Mouse (Mus musculus) stomach, embryonic 16.5 days (tissue): ENCODE results near the gene Slc5a3. TPM values are rescaled to one million over a fixed set of nuclear protein-coding genes. Genes with fewer than 3 reads are reported as not detected.

ENCODE experiments used
- ATAC-seq: fragments of 200-750 bp; cut with Nextera tagmentation; 2 replicates; pipeline ENCODE4 v1.8.0; 2017; ENCODE audit warnings: moderate number of reproducible peaks, moderate TSS enrichment; ENCODE audit not compliant: insufficient read depth, low FRiP score
- H3K27ac ChIP-seq: fragments of 300-500 bp; sonication (generic); 2 replicates; pipeline ENCODE4 v1.5.1; 2014; ENCODE audit warnings: low read length
- H3K27me3 ChIP-seq: fragments of 300-500 bp; sonication (generic); 2 replicates; pipeline ENCODE4 v1.6.1; 2014; ENCODE audit warnings: low read length, control low read depth, mixed read lengths; ENCODE audit not compliant: control insufficient read depth, insufficient read depth
- H3K36me3 ChIP-seq: fragments of 300-500 bp; sonication (generic); 2 replicates; pipeline ENCODE4 v1.6.1; 2014; ENCODE audit warnings: low read length; ENCODE audit not compliant: control insufficient read depth, insufficient read depth
- H3K4me1 ChIP-seq: fragments of 300-500 bp; sonication (generic); 2 replicates; pipeline ENCODE4 v1.6.1; 2014; ENCODE audit warnings: low read length, control low read depth, mixed read lengths; ENCODE audit not compliant: control insufficient read depth, insufficient read depth
- H3K4me2 ChIP-seq: fragments of 300-500 bp; sonication (generic); 2 replicates; pipeline ENCODE4 v1.6.1; 2014; ENCODE audit warnings: low read depth, low read length, mixed read lengths
- H3K4me3 ChIP-seq: fragments of 300-500 bp; sonication (generic); replicated peaks from 2 replicates; pipeline ENCODE4 v1.5.1; 2014; ENCODE audit warnings: mild to moderate bottlenecking, low read length
- H3K9ac ChIP-seq: fragments of 300-500 bp; sonication (generic); 2 replicates; pipeline ENCODE4 v1.6.1; 2014; ENCODE audit warnings: low read length
- H3K9me3 ChIP-seq: fragments of 300-500 bp; sonication (generic); replicated peaks from 2 replicates; pipeline ENCODE4 v1.6.1; 2016; ENCODE audit warnings: low read length, control low read depth; ENCODE audit not compliant: control insufficient read depth
- WGBS: fragments of 180-500 bp; shearing (Covaris S2); extraction: QIAGEN DNeasy Blood & Tissue Kit; methylation state at CpG from one replicate; pipeline ENCODE4 v1.1.7; 2014; 5-methylcytosine and 5-hydroxymethylcytosine counted together
- polyA plus RNA-seq: library from polyadenylated mRNA; unstranded; fragments of >200 nt; fragmentation: Nextera tagmentation; extraction: Ambion mirVana; gene quantifications from 2 replicates; pipeline ENCODE4 v1.2.1, GENCODE M21; 2015

The Slc5a3 gene
- 4.9 and 5.1 TPM in 2 replicates for polyA plus RNA-seq

DNA sequence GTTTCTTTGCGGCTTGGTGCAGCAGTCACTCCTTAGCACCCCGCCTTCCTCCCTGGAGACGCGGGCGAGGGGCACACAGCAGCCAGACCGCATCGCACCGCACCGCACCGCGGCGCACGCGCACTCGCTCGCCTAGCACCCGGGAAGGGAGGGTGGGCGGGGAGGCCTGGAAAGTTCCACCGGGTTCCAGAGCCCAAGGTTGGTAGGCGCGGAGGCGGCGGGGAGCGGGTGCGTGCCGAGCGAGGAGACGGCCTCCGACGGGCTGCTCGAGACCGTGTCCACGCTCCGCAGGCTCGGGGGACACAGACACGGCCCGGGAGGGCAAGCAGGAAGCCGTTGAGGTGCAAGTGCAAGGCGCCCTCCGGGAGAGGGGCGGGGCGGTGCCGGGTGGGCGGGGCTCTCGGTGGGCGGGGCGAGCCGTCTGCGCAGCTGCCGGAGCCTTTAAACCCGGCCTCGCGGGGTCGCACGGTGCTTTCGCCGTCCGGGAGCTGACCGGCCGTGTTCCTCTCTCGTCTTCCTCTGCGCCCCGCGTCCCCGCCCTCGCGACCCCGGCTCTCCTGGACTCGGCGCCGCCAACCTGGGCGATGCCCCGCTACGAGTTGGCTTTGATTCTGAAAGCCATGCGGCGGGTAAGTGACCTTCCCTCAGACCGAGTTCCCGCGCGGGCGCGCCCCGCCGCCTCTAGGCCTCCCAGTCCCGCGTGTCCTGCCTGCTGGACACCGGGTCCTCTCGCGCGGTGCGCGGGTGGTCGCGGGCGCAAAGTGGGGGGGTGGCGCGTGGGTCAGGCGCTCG, at the start of gene Slc5a3, which contains the start of the genes Mrps6 and Gm49711:
Gene Slc5a3, plus strand, starts transcription at position 471 of the 792 bp plus-strand sequence.
Gene Mrps6, plus strand, starts transcription at position 419 of the 792 bp plus-strand sequence.
Gene Gm49711, plus strand, starts transcription at position 465 of the 792 bp plus-strand sequence.
- peak within 1 kb of the TSS; percentile 90 for H3K4me3 ChIP-seq
- WGBS = under 1% methylated on average over 84 of the region's 99 CpGs
- peak within 1 kb of the TSS; percentile 89 for H3K9ac ChIP-seq
- no peaks in the 10 kb centered on the region for H3K27me3 ChIP-seq
- peak within 1 kb of the TSS; percentile 86 for H3K27ac ChIP-seq
- ATAC-seq = peak; percentile 95
- H3K9me3 ChIP-seq = peaks cover 7% of the 10 kb centered on the region; the same call in 1 of the 2 replicates
- H3K4me1 ChIP-seq = peaks cover 10% of the 10 kb centered on the region
- peak within 1 kb of the TSS; percentile 94 for H3K4me2 ChIP-seq
- no peaks in the 10 kb centered on the region for H3K36me3 ChIP-seq

DNA sequence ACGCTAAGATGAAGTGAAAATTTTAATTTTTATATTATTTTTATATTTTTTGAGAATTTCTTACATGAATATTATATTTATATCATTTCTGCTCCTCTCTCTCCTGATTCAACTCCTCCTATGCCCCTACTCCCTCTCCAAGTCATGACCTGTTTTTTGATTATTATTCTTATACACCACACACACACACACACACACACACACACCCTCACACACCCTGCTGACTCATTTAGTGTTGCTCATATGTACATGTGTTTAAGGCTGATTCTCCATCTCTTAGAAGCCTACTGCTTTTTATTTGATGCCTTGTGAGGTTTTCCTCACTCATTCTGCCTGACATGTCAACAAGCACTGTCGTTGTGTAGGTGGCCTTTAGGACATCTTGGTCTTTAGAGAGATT, 48.5 kb upstream of the Slc5a3 start:
- no peak for ATAC-seq
- Histone ChIP-seq H3K27me3 (no peaks in the 10 kb centered on the region), H3K27ac (no peak overlapping the region), H3K4me2 (no peak overlapping the region), H3K36me3 (no peaks in the 10 kb centered on the region), H3K4me3 (no peak overlapping the region), H3K9me3 (no peaks in the 10 kb centered on the region), H3K4me1 (no peaks in the 10 kb centered on the region), H3K9ac (no peak overlapping the region)
- WGBS = 86% methylated on average over 2 of the region's 2 CpGs

DNA sequence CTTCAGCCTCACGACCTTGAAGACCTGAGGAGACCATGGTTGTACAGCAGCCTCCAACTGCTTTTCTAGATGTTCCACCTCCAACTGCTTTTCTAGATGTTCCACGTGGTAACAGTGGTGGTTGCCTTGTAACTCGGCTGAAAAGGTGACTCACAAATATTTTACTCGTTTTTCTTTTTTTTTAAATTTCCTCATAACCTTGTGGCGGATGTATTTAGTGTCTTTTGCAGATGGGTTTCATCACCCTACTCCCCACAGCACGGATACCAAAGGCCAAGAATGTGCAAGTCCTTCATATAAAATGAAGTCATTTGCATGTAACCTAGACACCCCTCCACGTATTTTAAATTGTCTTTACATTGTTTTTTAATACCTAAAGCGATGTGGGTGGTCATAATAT, 41.3 kb upstream of the Slc5a3 start:
- H3K4me3 ChIP-seq = no peak overlapping the region
- no peak overlapping the region for H3K27ac ChIP-seq
- no peaks in the 10 kb centered on the region for H3K36me3 ChIP-seq
- H3K9me3 ChIP-seq = no peaks in the 10 kb centered on the region
- H3K4me2 ChIP-seq = no peak overlapping the region
- no peak for ATAC-seq
- H3K9ac ChIP-seq = no peak overlapping the region
- peaks cover 3% of the 10 kb centered on the region; the same call in 1 of the 2 replicates for H3K4me1 ChIP-seq
- no peaks in the 10 kb centered on the region for H3K27me3 ChIP-seq
- WGBS = 72% methylated on average over 8 of the region's 8 CpGs

DNA sequence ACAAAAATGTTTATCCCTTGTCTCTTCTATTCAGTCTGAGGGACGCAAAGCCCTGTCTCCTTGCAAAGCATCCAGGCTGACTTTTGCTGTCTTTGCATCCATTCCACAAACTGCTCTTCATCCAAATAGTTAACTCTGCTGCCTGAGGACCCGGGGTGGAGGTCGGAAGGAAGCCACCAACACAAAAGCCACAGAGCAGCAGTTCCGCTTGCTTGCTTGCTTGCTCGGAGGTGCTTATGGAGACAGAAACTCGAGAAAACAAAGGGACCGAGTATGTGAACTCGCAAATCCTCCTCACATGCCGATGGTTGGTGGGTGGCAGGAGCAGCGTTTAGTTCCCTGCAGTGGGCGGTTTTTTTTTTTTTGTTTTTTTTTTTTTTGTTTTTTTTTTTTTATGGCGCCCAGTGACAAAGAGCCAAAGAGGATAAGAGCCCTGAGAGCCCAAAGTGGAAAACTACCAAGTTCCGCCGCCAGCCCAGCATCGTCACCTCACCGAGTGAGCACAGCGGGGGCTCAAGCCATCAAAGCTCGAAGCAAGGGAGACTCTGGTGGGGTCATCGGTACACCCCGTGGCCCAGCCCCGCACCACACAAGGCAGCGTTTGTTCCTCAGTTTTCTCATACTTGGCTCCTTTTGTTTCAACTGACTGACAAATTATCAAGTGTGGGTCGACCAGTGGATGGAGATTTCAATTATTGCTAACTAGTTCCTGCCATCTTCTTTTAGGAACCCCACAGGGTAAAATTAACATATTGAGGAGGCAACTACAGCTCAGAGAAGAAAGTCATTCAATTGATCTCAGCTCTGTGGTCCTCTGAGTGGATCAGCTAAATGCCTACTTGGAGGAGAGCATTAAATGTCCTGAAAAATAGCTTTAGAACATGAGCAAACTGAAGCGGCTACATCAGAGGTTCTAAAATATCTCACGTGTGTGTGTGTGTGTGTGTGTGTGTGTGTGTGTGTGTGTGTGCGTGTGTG, 38.7 kb upstream of the Slc5a3 start:
- Histone ChIP-seq H3K36me3 (no peaks in the 10 kb centered on the region), H3K9me3 (no peaks in the 10 kb centered on the region), H3K27me3 (no peaks in the 10 kb centered on the region), H3K9ac (peak overlapping the region; percentile 61), H3K27ac (0 out of 2 replicates have a peak overlapping the region, but pooled peaks have one; percentile 4), H3K4me1 (peaks cover 3% of the 10 kb centered on the region; the same call in 1 of the 2 replicates), H3K4me2 (peak overlapping the region; percentile 58), H3K4me3 (peak overlapping the region; percentile 31)
- no peak for ATAC-seq
- WGBS = 13% methylated on average over 26 of the region's 26 CpGs

DNA sequence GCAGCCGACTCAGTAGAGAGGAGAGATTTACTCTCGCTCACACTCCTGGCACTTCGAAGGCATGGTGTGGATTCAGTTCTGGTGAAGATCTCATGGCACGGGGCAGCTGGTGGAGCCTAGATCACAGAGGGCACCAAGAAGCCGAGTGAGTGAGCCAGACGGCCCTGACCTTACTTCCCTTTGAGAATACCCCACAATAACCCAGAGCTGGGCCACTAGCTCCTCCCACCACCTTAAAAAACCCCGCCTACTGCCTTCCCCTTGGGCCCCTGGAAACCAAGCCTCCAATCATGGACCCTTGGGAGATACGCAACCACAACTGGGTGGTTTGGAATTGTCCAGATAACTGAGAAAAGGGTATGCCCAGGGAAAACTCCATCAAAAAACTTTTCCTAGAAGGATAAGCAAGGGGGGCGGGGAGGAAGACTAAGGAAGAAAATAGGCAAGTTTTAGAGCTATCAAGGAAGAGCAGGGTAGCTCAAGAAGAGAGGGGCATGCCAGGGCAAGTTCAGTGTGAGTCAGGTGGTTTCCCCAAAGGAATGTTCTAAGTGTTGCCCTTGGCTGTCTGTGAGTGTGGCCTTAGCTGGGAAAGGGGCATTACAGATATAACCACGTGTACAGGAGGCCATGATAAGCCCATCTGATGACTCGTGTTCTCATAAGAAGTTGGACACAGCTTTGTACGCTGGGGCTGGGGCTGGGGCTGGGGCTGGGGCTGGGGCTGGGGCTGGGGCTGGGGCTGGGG, 36.3 kb upstream of the Slc5a3 start:
- no peak overlapping the region for H3K27ac ChIP-seq
- peaks cover 3% of the 10 kb centered on the region; the same call in 1 of the 2 replicates for H3K4me1 ChIP-seq
- H3K9ac ChIP-seq = no peak overlapping the region
- H3K4me2 ChIP-seq = no peak overlapping the region
- no peak overlapping the region for H3K4me3 ChIP-seq
- H3K27me3 ChIP-seq = no peaks in the 10 kb centered on the region
- ATAC-seq = no peak
- no peaks in the 10 kb centered on the region for H3K36me3 ChIP-seq
- WGBS = 77% methylated on average over 12 of the region's 12 CpGs
- H3K9me3 ChIP-seq = no peaks in the 10 kb centered on the region

DNA sequence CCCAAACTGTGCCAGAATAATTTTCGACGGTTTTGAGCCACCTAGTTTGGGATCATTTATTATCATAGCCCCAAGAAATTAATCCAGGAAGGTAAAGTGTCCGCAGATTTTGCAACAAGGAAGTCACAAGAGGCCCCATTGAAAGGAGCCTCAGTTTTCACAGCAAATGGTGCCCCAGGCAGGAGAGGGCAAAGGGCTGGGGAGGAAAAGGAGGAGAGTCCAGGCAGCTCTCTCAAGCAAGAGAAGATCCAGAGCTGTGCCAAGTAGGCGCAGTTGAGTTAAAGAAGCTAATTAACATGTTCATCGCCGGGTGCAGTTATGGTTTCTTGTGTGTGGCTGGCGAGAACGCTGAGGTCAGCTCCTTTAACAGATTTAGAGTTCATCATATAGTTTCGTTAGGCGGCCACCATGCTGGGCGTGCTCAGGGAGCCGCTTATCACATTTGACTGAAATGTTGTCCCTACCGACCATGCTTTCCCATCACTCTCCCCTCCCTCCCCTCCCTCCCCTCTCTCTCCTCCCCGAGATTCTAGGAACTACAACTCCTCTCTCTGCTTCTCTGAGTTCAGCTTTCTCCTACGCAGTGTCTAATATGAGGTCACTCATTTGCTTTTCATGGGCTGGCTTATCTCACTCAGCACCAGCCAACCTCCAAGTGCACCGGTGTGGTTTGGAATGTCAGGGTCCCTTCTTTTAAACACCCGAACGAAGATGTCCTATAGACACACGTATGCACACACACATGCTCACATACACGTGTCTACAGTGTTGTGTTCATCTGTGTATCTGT, 35.4 kb upstream of the Slc5a3 start:
- Histone ChIP-seq H3K9ac (no peak overlapping the region), H3K27ac (no peak overlapping the region), H3K27me3 (no peaks in the 10 kb centered on the region), H3K4me1 (peaks cover 3% of the 10 kb centered on the region; the same call in 1 of the 2 replicates), H3K4me3 (no peak overlapping the region), H3K4me2 (no peak overlapping the region), H3K36me3 (no peaks in the 10 kb centered on the region), H3K9me3 (no peaks in the 10 kb centered on the region)
- ATAC-seq = no peak
- WGBS = 53% methylated on average over 20 of the region's 20 CpGs

DNA sequence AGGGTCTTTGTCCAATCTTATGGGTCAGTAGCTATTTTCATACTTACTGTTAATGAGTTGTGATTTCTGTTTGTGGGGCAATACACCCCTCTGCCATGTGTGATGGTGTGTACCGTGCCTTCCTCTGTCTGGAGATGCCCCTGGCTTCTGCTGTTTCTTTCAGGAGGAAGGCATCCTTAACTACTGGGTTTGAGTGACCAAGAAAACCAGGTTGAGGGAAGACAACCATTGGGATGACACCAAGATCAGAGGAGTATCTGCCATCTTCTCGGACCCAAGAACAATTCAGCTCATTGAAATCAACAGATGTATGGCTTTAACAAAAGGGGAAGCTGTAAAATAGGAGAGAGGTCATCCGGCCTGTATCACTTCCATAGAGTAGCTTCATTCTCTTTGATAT, 24.8 kb upstream of the Slc5a3 start:
- Histone ChIP-seq H3K4me2 (no peak overlapping the region), H3K4me1 (no peaks in the 10 kb centered on the region), H3K9ac (no peak overlapping the region), H3K4me3 (no peak overlapping the region), H3K36me3 (no peaks in the 10 kb centered on the region), H3K27ac (no peak overlapping the region), H3K27me3 (no peaks in the 10 kb centered on the region), H3K9me3 (no peaks in the 10 kb centered on the region)
- 87% methylated on average over 3 of the region's 3 CpGs for WGBS
- ATAC-seq = no peak

DNA sequence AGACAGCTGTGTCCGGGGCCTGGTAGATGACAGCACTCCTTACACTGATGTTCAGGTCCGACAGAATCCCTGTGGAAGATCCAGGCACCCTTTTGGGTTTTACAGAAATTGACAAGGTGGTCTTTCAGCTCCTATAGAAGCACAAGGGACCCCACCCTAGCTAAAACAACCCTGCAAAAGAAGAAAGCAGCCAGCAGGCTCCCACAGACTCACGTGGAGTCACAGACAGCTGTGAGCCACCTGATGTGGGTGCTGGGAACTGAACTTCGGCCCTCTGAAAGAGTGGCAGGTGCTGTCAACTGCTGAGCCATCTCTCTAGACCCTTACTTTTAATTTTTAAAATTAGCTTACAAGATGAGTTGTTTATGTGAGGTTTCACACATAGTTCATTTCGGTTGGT, 23.4 kb upstream of the Slc5a3 start:
- Histone ChIP-seq H3K4me2 (no peak overlapping the region), H3K36me3 (no peaks in the 10 kb centered on the region), H3K4me1 (peaks cover 5% of the 10 kb centered on the region; the same call in 1 of the 2 replicates), H3K9ac (no peak overlapping the region), H3K9me3 (no peaks in the 10 kb centered on the region), H3K4me3 (no peak overlapping the region), H3K27ac (no peak overlapping the region), H3K27me3 (no peaks in the 10 kb centered on the region)
- ATAC-seq = no peak
- 70% methylated on average over 5 of the region's 5 CpGs for WGBS
